In the genomic region with DNA sequence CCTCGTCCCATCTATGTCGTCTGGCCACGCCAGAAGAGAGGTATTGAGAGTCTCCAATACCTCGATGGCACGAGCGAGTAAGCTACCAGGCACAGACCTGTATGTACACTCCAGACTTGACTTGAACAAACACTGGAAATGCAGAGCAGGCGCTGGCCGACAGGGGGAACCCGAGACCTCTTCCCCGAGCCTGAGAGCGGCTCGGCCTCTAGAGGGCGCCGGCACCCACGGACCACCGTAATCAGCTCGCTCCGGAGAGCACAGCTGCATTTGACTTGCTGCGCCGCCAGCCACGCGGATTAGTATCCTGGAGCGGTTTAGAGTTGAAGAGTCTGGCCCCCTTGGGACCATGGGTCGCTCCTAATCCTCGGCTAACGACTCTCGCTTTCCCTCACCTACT, we compare ENCODE assay signal across 8 mouse cellular contexts. TPM values are rescaled to one million over a fixed set of nuclear protein-coding genes. Genes with fewer than 3 reads are reported as not detected.
DNase-seq lines count a peak whose midpoint lies in the region; ATAC-seq and TF ChIP-seq lines count a peak whose summit lies in the region.

No protein-coding gene starts in this region.

- peak overlapping the region; percentile 56 for H3K4me2 ChIP-seq in hindbrain, embryonic 11.5 days (replicated peaks; ENCODE audit: low read depth, low read length)
- H3K4me2 ChIP-seq in lung, postnatal 0 days (replicated peaks; ENCODE audit: low read depth, low read length), result peak overlapping the region; percentile 91

- TF ChIP-seq EP300 in lung, postnatal 0 days (IDR thresholded peaks at IDR 0.05), result no peak

- TF ChIP-seq CTCF in lung, postnatal 0 days (IDR thresholded peaks at IDR 0.05), result peak; percentile 100

- H3K27me3 ChIP-seq in hindbrain, embryonic 11.5 days (ENCODE audit: control insufficient read depth, insufficient read depth, low read length), result peaks cover 49% of the 10 kb centered on the region
- peaks cover 25% of the 10 kb centered on the region; the same call in 1 of the 2 replicates for H3K27me3 ChIP-seq in lung, postnatal 0 days (replicated peaks; ENCODE audit: insufficient read depth, low read length)

- peak; percentile 45 for ATAC-seq in hindbrain, embryonic 11.5 days (ENCODE audit: low FRiP score)
- ATAC-seq in lung, postnatal 0 days, result peak; percentile 63

- no peaks in the 10 kb centered on the region; the same call in 1 of the 2 replicates for H3K36me3 ChIP-seq in hindbrain, embryonic 11.5 days (ENCODE audit: control insufficient read depth, insufficient read depth, low read length)
- no peaks in the 10 kb centered on the region for H3K36me3 ChIP-seq in lung, postnatal 0 days (ENCODE audit: insufficient read depth, low read length)

- peak overlapping the region; percentile 90 for H3K27ac ChIP-seq in hindbrain, embryonic 11.5 days (ENCODE audit: low read depth, low read length)
- no peak overlapping the region for H3K27ac ChIP-seq in lung, postnatal 0 days (ENCODE audit: low read length)

- peaks cover 55% of the 10 kb centered on the region for H3K4me1 ChIP-seq in hindbrain, embryonic 11.5 days (replicated peaks; ENCODE audit: control insufficient read depth, insufficient read depth, low read length)
- peaks cover 28% of the 10 kb centered on the region for H3K4me1 ChIP-seq in lung, postnatal 0 days (ENCODE audit: insufficient read depth, low read depth, low read length)

- peak overlapping the region; percentile 35 for H3K9ac ChIP-seq in hindbrain, embryonic 11.5 days (ENCODE audit: low read depth, low read length)
- H3K9ac ChIP-seq in lung, postnatal 0 days (replicated peaks; ENCODE audit: low read depth), result peak overlapping the region; percentile 26; the same call in 1 of the 2 replicates

- no peaks in the 10 kb centered on the region for H3K9me3 ChIP-seq in hindbrain, embryonic 11.5 days (ENCODE audit: control insufficient read depth, low read length)
- H3K9me3 ChIP-seq in lung, postnatal 0 days (ENCODE audit: low read length), result no peaks in the 10 kb centered on the region

- DNase-seq in MN1 (ENCODE audit: low spot score), result peak; percentile 89
- DNase-seq in cerebellum, adult 9-11 months, result peak; percentile 94
- peak; percentile 88 to 99 for DNase-seq in frontal cortex, adult 2 months (ENCODE audit: extremely low spot score in 1 of 2, low spot score in 1 of 2)
- DNase-seq in hindbrain, embryonic 11.5 days (ENCODE audit: low spot score), result peak; percentile 97
- DNase-seq in layer of hippocampus, postnatal 10 days (ENCODE audit: low spot score in 2 of 2), result peak; percentile 98
- DNase-seq in lung, postnatal 0 days (ENCODE audit: low spot score), result peak; percentile 92
- peak; percentile 87 for DNase-seq in ovary, postnatal 10 days (ENCODE audit: low spot score)
- DNase-seq in thymus, postnatal 0 days (ENCODE audit: low spot score), result peak; percentile 92

- WGBS in hindbrain, embryonic 11.5 days, result under 1% methylated on average over 27 of the region's 27 CpGs
- 0% methylated on average over 27 of the region's 27 CpGs for WGBS in lung, postnatal 0 days

- 0 out of 2 replicates have a peak overlapping the region, but pooled peaks have one; percentile 26 for H3K4me3 ChIP-seq in hindbrain, embryonic 11.5 days (ENCODE audit: low read depth, low read length)
- H3K4me3 ChIP-seq in lung, postnatal 0 days (ENCODE audit: low read depth, low read length), result peak overlapping the region; percentile 30

RNA-seq across cellular contexts. Expression of a gene that starts 2.0 kb away (rescaled TPM):
- polyA plus RNA-seq in frontal cortex, adult 2 months (2012; rRNA removed), result 10.3 and 10.8 TPM in 2 replicates
- polyA plus RNA-seq in hindbrain, embryonic 11.5 days (2014; fragmentation: Nextera tagmentation; extraction: Ambion mirVana), result 6.5 and 7.0 TPM in 2 replicates
- 1 to 10 TPM; 6.8 to 7.9 TPM for total RNA-seq in layer of hippocampus, postnatal 10 days (2021)
- polyA plus RNA-seq in lung, postnatal 0 days (2015; fragmentation: Nextera tagmentation; extraction: Ambion mirVana), result 132 and 149 TPM in 2 replicates
- polyA plus RNA-seq in thymus, postnatal 0 days (2015; fragmentation: Nextera tagmentation; extraction: Ambion mirVana), result 10.4 and 13.2 TPM in 2 replicates

RNA-seq across cellular contexts. Expression of a gene that starts 9.4 kb away (rescaled TPM):
- 45.3 and 46.6 TPM in 2 replicates for polyA plus RNA-seq in frontal cortex, adult 2 months (2012; rRNA removed)
- 70.3 and 70.4 TPM in 2 replicates for polyA plus RNA-seq in hindbrain, embryonic 11.5 days (2014; fragmentation: Nextera tagmentation; extraction: Ambion mirVana)
- 10 to 100 TPM; 36.2 to 36.3 TPM for total RNA-seq in layer of hippocampus, postnatal 10 days (2021)
- polyA plus RNA-seq in lung, postnatal 0 days (2015; fragmentation: Nextera tagmentation; extraction: Ambion mirVana), result 27.1 and 31.0 TPM in 2 replicates
- 102 and 118 TPM in 2 replicates for polyA plus RNA-seq in thymus, postnatal 0 days (2015; fragmentation: Nextera tagmentation; extraction: Ambion mirVana)

RNA-seq across cellular contexts. Expression of a gene that starts 11.3 kb away (rescaled TPM):
- polyA plus RNA-seq in frontal cortex, adult 2 months (2012; rRNA removed), result 8.8 and 9.8 TPM in 2 replicates
- 0.36 and 0.43 TPM in 2 replicates for polyA plus RNA-seq in hindbrain, embryonic 11.5 days (2014; fragmentation: Nextera tagmentation; extraction: Ambion mirVana)
- total RNA-seq in layer of hippocampus, postnatal 10 days (2021), result 1 to 10 TPM; 3.5 to 5.3 TPM
- polyA plus RNA-seq in lung, postnatal 0 days (2015; fragmentation: Nextera tagmentation; extraction: Ambion mirVana), result 0.23 and 0.53 TPM in 2 replicates
- polyA plus RNA-seq in thymus, postnatal 0 days (2015; fragmentation: Nextera tagmentation; extraction: Ambion mirVana), result 0.30 and 0.73 TPM in 2 replicates

RNA-seq across cellular contexts. Expression of a gene that starts 21.5 kb away (rescaled TPM):
- 9.3 and 12.1 TPM in 2 replicates for polyA plus RNA-seq in frontal cortex, adult 2 months (2012; rRNA removed)
- 54.5 and 59.8 TPM in 2 replicates for polyA plus RNA-seq in hindbrain, embryonic 11.5 days (2014; fragmentation: Nextera tagmentation; extraction: Ambion mirVana)
- total RNA-seq in layer of hippocampus, postnatal 10 days (2021), result 1 to 10 TPM; 5.2 to 6.5 TPM
- polyA plus RNA-seq in lung, postnatal 0 days (2015; fragmentation: Nextera tagmentation; extraction: Ambion mirVana), result 0.44 and 0.60 TPM in 2 replicates
- polyA plus RNA-seq in thymus, postnatal 0 days (2015; fragmentation: Nextera tagmentation; extraction: Ambion mirVana), result 0.19 and 0.23 TPM in 2 replicates
